Mouse (Mus musculus) myocyte (in vitro differentiated cells): ENCODE measurements around the gene Vdac1. TPM values are rescaled to one million over a fixed set of nuclear protein-coding genes. Genes with fewer than 3 reads are reported as not detected.

ENCODE experiments used
- H3K27me3 ChIP-seq: one replicate; pipeline ENCODE4 v1.6.1; 2011; ENCODE audit not compliant: control insufficient read depth, insufficient read depth, insufficient read length
- H3K36me3 ChIP-seq: one replicate; pipeline ENCODE4 v1.6.1; 2011; ENCODE audit not compliant: control insufficient read depth, insufficient read depth
- H3K4me2 ChIP-seq: one replicate; pipeline ENCODE4 v1.6.1; 2011; ENCODE audit warnings: low read depth, control low read depth
- H3K4me3 ChIP-seq: one replicate; pipeline ENCODE4 v1.5.1; 2011; ENCODE audit warnings: mild to moderate bottlenecking, control low read depth, moderate library complexity
- H3K79me2 ChIP-seq: one replicate; pipeline ENCODE4 v1.6.1; 2011; ENCODE audit not compliant: control insufficient read depth, insufficient read depth
- H3ac ChIP-seq: one replicate; pipeline ENCODE4 v1.6.1; 2011; ENCODE audit not compliant: control insufficient read depth, insufficient read length
- CEBPB ChIP-seq: IDR thresholded peaks from 2 replicates; pipeline ENCODE4 v1.6.1; 2011; ENCODE audit warnings: mild to moderate bottlenecking, moderate library complexity; ENCODE audit not compliant: poor library complexity, insufficient read depth, severe bottlenecking
- E2F4 ChIP-seq: IDR thresholded peaks from one replicate; pipeline ENCODE4 v1.6.1; 2011; ENCODE audit warnings: mild to moderate bottlenecking, control low read depth, moderate library complexity; ENCODE audit not compliant: insufficient read depth
- MAX ChIP-seq: IDR thresholded peaks from one replicate; pipeline ENCODE4 v1.6.1; 2011; ENCODE audit warnings: low read depth, mild to moderate bottlenecking, control low read depth
- MYOD1 ChIP-seq, 3 experiments: IDR thresholded peaks; one replicate each; pipeline ENCODE4 v1.6.1; 2011; ENCODE audit warnings: control low read depth in 2 of 3, low read depth in 2 of 3, mild to moderate bottlenecking in 2 of 3, moderate library complexity in 1 of 3; ENCODE audit not compliant: insufficient read length in 2 of 3, control insufficient read depth in 1 of 3
- MYOG ChIP-seq, 3 experiments: IDR thresholded peaks; one replicate each; pipeline ENCODE4 v1.6.1; 2011; ENCODE audit warnings: control low read depth in 2 of 3, low read depth in 2 of 3, mild to moderate bottlenecking in 2 of 3; ENCODE audit not compliant: insufficient read length in 2 of 3, control insufficient read depth in 1 of 3, insufficient read depth in 1 of 3
- POLR2A ChIP-seq: IDR thresholded peaks from one replicate; pipeline ENCODE4 v1.6.1; 2011; ENCODE audit warnings: low read depth, mild to moderate bottlenecking, control low read depth, moderate library complexity; ENCODE audit not compliant: insufficient read length
- POLR2AphosphoS2 ChIP-seq: IDR thresholded peaks from one replicate; pipeline ENCODE4 v1.6.1; 2011; ENCODE audit warnings: low read depth, control low read depth; ENCODE audit not compliant: insufficient read length
- REST ChIP-seq: IDR thresholded peaks from one replicate; pipeline ENCODE4 v1.6.1; 2011; ENCODE audit warnings: mild to moderate bottlenecking, control low read depth, moderate library complexity; ENCODE audit not compliant: insufficient read depth, insufficient read length
- SRF ChIP-seq: IDR thresholded peaks from one replicate; pipeline ENCODE4 v1.6.1; 2011; ENCODE audit warnings: low read depth; ENCODE audit not compliant: control insufficient read depth, insufficient read length
- TCF12 ChIP-seq: IDR thresholded peaks from one replicate; pipeline ENCODE4 v1.6.1; 2011; ENCODE audit warnings: mild to moderate bottlenecking, control low read depth; ENCODE audit not compliant: poor library complexity, insufficient read depth, severe bottlenecking
- TCF3 ChIP-seq: IDR thresholded peaks from one replicate; pipeline ENCODE4 v1.6.1; 2011; ENCODE audit warnings: low read depth, control low read depth; ENCODE audit not compliant: insufficient read length
- USF1 ChIP-seq: IDR thresholded peaks from one replicate; pipeline ENCODE4 v1.6.1; 2011; ENCODE audit warnings: low read depth, mild to moderate bottlenecking, control low read depth, moderate library complexity
- polyA plus RNA-seq: library from polyadenylated mRNA; unstranded; fragments of >200 nt; fragmentation: generic; extraction: Trizol; gene quantifications from one replicate; pipeline ENCODE4 v1.2.1, GENCODE M21; 2012; ENCODE audit warnings: missing spikeins

Vdac1 gene
- polyA plus RNA-seq, 1 experiment = 342 TPM

DNA sequence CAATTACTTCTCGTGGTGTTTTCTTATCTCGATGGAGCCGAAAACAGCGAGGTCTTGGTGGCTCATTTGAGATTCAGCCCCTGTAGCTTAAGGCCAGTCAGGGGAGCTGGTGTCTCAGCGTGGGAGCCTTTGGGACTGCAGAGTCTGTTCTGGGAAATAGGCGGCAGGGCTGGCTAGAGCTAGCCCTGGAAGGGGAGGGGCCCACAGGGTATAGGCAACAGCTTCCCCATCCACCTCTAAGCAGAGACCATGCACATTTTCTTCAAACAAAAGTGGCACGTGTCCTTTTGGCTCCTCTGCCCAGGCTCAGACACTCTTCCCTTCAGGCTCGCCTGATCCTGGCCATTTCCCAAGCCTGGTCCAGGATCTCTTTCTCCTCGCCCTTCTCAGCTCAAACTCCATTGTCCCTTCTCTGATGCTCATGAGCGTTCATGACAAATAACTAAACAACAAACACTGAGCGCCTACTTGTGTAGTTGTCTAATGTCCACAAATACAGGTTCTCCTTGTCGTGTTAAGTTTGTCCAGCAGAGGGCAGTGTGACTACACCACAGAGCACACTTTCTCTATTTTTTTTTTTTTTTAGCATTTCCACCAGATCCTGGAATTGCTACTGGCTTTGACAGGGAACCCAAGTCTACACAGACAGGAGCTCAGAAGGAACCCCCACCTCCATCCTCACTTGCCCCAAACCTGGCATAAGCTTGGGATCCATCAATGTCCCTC lies 60.6 kb downstream of the Vdac1 start:
- TF ChIP-seq MYOD1 (IDR thresholded peaks at IDR 0.05; ENCODE audit: control insufficient read depth in 1 of 3, insufficient read length in 2 of 3, low read depth in 2 of 3) (no peak), POLR2AphosphoS2 (no peak), TCF12 (no peak), E2F4 (no peak), MAX (no peak), CEBPB (no peak), POLR2A (no peak), MYOG (IDR thresholded peaks at IDR 0.05; ENCODE audit: control insufficient read depth in 1 of 3, insufficient read depth in 1 of 3, insufficient read length in 2 of 3, low read depth in 2 of 3) (no peak), TCF3 (no peak)
- H3K27me3 ChIP-seq = no peaks in the 10 kb centered on the region
- H3K4me3 ChIP-seq = no peak overlapping the region
- H3K79me2 ChIP-seq = no peaks in the 10 kb centered on the region
- no peaks in the 10 kb centered on the region for H3K36me3 ChIP-seq
- no peak overlapping the region for H3K4me2 ChIP-seq
- H3ac ChIP-seq = no peak overlapping the region

DNA sequence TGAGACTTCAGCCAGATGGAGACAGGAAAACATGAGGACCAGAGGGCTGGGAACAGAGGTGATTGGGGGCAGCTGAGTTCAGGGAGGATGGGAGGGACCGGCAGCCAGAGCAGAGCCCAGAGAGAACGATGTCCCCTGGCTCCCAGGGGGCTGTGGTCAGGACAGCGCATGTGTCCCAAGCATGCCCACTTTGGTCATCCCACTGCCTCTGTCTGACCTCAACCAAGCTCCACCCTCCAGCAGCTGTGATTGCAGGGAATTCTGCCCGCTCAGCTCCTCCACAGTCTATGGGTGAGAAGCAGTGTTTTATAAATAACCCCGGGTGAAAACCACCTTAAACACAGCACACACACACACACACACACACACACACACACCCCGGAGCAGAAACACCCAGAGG lies 68.8 kb downstream of the Vdac1 start:
- no peaks in the 10 kb centered on the region for H3K27me3 ChIP-seq
- no peaks in the 10 kb centered on the region for H3K36me3 ChIP-seq
- H3K4me2 ChIP-seq = no peak overlapping the region
- no peaks in the 10 kb centered on the region for H3K79me2 ChIP-seq
- TF ChIP-seq SRF (no peak), CEBPB (no peak), POLR2AphosphoS2 (no peak), E2F4 (no peak), MYOD1 (IDR thresholded peaks at IDR 0.05; ENCODE audit: control insufficient read depth in 1 of 3, insufficient read length in 2 of 3, low read depth in 2 of 3) (peak; percentile 28 to 72 (median 42)), MYOG (IDR thresholded peaks at IDR 0.05; ENCODE audit: control insufficient read depth in 1 of 3, insufficient read depth in 1 of 3, insufficient read length in 2 of 3, low read depth in 2 of 3) (peak; percentile 32 to 80 (median 62))
- H3K4me3 ChIP-seq = no peak overlapping the region
- no peak overlapping the region for H3ac ChIP-seq

DNA sequence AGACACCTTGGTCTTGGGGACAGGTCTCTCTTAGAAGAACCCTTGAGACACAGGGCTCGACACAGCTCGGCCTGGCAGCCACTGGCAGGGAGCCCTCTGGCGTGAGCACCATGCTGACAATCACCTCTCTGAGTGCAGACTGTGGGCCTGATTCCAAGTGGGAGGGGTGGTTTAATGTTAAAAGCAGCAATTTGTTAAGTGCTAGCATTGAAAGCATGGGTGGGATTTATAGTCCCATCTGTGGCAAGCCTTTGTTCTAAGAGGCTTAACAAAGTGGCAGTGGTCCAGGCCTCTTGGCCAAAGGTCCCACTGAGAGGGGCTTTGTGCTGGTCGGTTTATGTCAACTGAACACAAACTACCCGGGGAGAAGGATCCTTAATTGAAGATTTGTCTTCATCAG lies 70.9 kb downstream of the Vdac1 start:
- TF ChIP-seq POLR2A = no peak
- no peak for TF ChIP-seq REST
- TF ChIP-seq CEBPB = no peak
- Histone ChIP-seq H3K4me3 (no peak overlapping the region), H3K27me3 (no peaks in the 10 kb centered on the region), H3K4me2 (no peak overlapping the region), H3K79me2 (no peaks in the 10 kb centered on the region), H3K36me3 (no peaks in the 10 kb centered on the region), H3ac (no peak overlapping the region)

DNA sequence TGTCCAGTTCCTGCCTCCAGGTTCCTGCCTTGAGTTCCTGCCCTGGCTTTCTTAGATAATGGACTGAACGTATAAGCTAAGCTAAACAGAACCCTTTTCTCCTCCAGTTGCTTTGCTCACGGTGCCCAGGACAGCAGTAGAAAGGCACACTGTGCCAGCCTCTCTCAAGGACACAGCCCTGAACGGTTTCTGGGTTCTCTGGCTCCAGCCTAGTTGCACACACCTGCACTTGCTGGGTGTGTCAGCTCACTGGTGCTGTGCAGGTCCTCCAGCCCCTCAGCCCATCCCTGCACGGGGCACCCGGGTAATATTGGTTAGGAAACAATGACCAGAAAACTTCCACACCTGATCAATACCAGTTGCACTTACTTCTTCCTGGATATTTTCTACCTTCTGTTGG lies 71.5 kb downstream of the Vdac1 start:
- H3K36me3 ChIP-seq = no peaks in the 10 kb centered on the region
- no peaks in the 10 kb centered on the region for H3K79me2 ChIP-seq
- TF ChIP-seq MYOG (IDR thresholded peaks at IDR 0.05; ENCODE audit: control insufficient read depth in 1 of 3, insufficient read depth in 1 of 3, insufficient read length in 2 of 3, low read depth in 2 of 3) = no peak
- TF ChIP-seq USF1 = no peak
- no peak for TF ChIP-seq POLR2A
- TF ChIP-seq MAX = no peak
- TF ChIP-seq TCF3 = no peak
- TF ChIP-seq CEBPB = no peak
- no peak for TF ChIP-seq MYOD1 (IDR thresholded peaks at IDR 0.05; ENCODE audit: control insufficient read depth in 1 of 3, insufficient read length in 2 of 3, low read depth in 2 of 3)
- no peak for TF ChIP-seq REST
- TF ChIP-seq SRF = no peak
- no peak for TF ChIP-seq TCF12
- no peak for TF ChIP-seq E2F4
- no peak for TF ChIP-seq POLR2AphosphoS2
- H3K27me3 ChIP-seq = no peaks in the 10 kb centered on the region
- H3K4me3 ChIP-seq = no peak overlapping the region
- no peak overlapping the region for H3ac ChIP-seq
- H3K4me2 ChIP-seq = no peak overlapping the region

DNA sequence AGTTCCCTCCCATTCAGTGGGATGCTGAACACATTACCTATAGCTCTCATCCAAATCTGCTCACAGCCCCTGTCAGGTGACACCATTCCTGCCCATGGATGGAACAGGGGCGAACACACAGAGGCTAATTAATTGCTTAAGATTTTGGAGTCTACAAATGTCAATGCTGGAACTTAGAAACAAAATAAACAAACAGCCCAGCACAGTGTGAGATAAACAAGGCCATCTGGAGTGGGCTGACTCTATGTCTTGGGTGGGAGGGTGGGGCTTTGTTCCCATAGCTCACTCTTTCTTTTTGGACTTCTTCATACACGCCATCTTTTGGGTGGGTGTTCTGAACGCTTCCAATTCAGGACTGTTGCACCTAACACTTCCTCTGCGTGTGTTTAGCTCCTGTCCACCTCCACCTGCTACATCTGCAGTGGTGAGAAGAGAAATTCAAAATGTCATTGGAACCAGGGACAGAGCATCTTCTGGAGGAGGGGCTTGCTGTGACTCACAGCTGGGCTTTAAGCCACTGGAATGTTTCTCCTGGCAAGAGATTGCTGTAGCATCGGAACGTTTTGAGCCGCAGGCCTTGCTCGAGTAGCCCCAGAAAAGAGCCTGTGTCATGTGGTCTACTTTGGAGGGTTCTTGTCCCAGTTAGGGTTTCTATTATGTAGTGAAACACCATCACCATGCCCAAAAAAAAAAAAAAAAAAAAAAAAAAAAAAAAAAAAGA lies 72.6 kb downstream of the Vdac1 start:
- Histone ChIP-seq H3K27me3 (no peaks in the 10 kb centered on the region), H3K4me3 (no peak overlapping the region), H3ac (no peak overlapping the region), H3K36me3 (no peaks in the 10 kb centered on the region), H3K79me2 (no peaks in the 10 kb centered on the region), H3K4me2 (no peak overlapping the region)
- TF ChIP-seq CEBPB (no peak), MYOG (IDR thresholded peaks at IDR 0.05; ENCODE audit: control insufficient read depth in 1 of 3, insufficient read depth in 1 of 3, insufficient read length in 2 of 3, low read depth in 2 of 3) (no peak), USF1 (peak; percentile 39), POLR2AphosphoS2 (no peak)
